Mouse (Mus musculus) forebrain, embryonic 15.5 days (tissue): ENCODE measurements around the gene Rpl10a. TPM values are rescaled to one million over a fixed set of nuclear protein-coding genes. Genes with fewer than 3 reads are reported as not detected.

Experiments used
- ATAC-seq: fragments of 200-750 bp; cut with Nextera tagmentation; replicated peaks from 2 replicates; pipeline ENCODE4 v1.8.0; 2017; ENCODE audit warnings: mild to moderate bottlenecking, moderate TSS enrichment, moderate library complexity
- H3K27ac ChIP-seq: fragments of 300-500 bp; sonication (generic); replicated peaks from 2 replicates; pipeline ENCODE4 v1.5.1; 2015; ENCODE audit warnings: mild to moderate bottlenecking, inconsistent platforms
- H3K27me3 ChIP-seq: fragments of 300-500 bp; sonication (generic); 2 replicates; pipeline ENCODE4 v1.6.1; 2015; ENCODE audit warnings: inconsistent platforms
- H3K36me3 ChIP-seq: fragments of 300-500 bp; sonication (generic); 2 replicates; pipeline ENCODE4 v1.6.1; 2015; ENCODE audit warnings: mild to moderate bottlenecking, inconsistent platforms
- H3K4me1 ChIP-seq: fragments of 300-500 bp; sonication (generic); 2 replicates; pipeline ENCODE4 v1.6.1; 2015; ENCODE audit warnings: inconsistent platforms
- H3K4me2 ChIP-seq: fragments of 300-500 bp; sonication (generic); replicated peaks from 2 replicates; pipeline ENCODE4 v1.6.1; 2015; ENCODE audit warnings: mild to moderate bottlenecking, inconsistent platforms
- H3K4me3 ChIP-seq: fragments of 300-500 bp; sonication (generic); 2 replicates; pipeline ENCODE4 v1.5.1; 2015; ENCODE audit warnings: mild to moderate bottlenecking, inconsistent platforms
- H3K9ac ChIP-seq: fragments of 300-500 bp; sonication (generic); replicated peaks from 2 replicates; pipeline ENCODE4 v1.6.1; 2015; ENCODE audit warnings: mild to moderate bottlenecking, inconsistent platforms
- H3K9me3 ChIP-seq: fragments of 300-500 bp; sonication (generic); 2 replicates; pipeline ENCODE4 v1.6.1; 2016; ENCODE audit warnings: inconsistent platforms
- WGBS: fragments of 180-500 bp; shearing (Covaris S2); methylation state at CpG from one replicate; pipeline ENCODE4 v1.1.7; 2015; ENCODE audit warnings: mixed read lengths; 5-methylcytosine and 5-hydroxymethylcytosine counted together
- polyA plus RNA-seq: library from polyadenylated mRNA; unstranded; fragments of >200 nt; fragmentation: Nextera tagmentation; extraction: Ambion mirVana; gene quantifications from 2 replicates; pipeline ENCODE4 v1.2.1, GENCODE M21; 2015

Rpl10a gene
- polyA plus RNA-seq: 359 and 384 TPM in 2 replicates

DNA sequence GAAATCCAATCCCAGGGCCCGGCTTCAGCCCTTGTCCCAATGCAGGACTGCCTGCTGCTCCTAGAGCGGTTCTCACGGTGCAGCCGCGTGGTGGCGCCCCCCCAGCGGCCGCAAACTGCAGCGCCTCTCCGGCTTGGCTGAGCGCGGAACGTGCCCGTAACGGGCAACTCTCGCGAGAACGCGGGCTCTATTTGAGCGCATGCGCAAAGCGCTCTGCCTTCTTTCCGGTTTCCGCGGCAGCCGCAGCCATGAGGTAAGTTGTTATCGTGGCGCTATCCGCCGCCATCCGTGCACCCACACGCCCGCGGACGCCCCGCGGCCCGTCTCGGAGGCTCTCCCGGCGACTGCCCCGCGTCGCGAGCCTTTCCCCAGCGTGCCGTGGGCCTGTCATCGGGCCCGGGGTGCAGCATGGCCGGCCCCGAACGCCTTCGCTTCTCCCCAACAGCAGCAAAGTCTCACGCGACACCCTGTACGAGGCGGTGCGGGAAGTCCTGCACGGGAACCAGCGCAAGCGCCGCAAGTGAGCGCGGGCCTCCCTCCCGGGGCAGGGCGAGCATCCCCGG lies at the start of gene Rpl10a:
Gene Rpl10a, plus strand, starts transcription at position 106 of the 563 bp plus-strand sequence.
- under 1% methylated on average over 66 of the region's 67 CpGs for WGBS

DNA sequence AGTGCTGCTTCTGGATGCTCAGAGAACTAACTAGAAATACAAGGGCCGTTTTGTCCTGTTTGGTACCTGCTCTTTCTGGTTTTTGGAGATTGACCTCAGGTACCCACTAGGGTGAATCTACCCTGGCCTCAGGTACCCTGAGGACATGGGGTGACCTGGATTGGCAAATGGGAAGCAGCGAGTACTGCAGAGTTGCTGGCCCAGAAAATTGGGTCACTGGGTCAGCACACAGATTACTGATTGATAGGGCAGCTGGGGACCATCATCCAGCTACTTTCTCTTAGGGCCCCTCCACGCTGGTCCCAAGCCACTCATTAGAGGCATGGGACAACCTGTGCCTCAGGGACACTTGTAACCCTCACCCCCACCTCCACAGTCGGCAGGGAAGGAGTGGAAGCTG lies 49.0 kb upstream of the Rpl10a start:
- H3K27ac ChIP-seq: no peak overlapping the region
- 63% methylated on average over 4 of the region's 4 CpGs for WGBS
- no peaks in the 10 kb centered on the region for H3K27me3 ChIP-seq
- H3K9ac ChIP-seq: no peak overlapping the region
- no peak overlapping the region for H3K4me3 ChIP-seq
- no peak for ATAC-seq
- no peaks in the 10 kb centered on the region for H3K9me3 ChIP-seq
- H3K4me2 ChIP-seq: no peak overlapping the region
- H3K4me1 ChIP-seq: no peaks in the 10 kb centered on the region
- H3K36me3 ChIP-seq: no peaks in the 10 kb centered on the region

More for the DNA sequence above, at the start of gene Rpl10a:
- Histone ChIP-seq H3K9ac (peak within 1 kb of the TSS; percentile 92), H3K4me3 (peak within 1 kb of the TSS; percentile 87), H3K4me2 (peak within 1 kb of the TSS; percentile 93), H3K4me1 (peaks cover 25% of the 10 kb centered on the region), H3K36me3 (peaks cover 15% of the 10 kb centered on the region), H3K9me3 (no peaks in the 10 kb centered on the region), H3K27me3 (no peaks in the 10 kb centered on the region), H3K27ac (peak within 1 kb of the TSS; percentile 96)
- peak; percentile 93 for ATAC-seq

DNA sequence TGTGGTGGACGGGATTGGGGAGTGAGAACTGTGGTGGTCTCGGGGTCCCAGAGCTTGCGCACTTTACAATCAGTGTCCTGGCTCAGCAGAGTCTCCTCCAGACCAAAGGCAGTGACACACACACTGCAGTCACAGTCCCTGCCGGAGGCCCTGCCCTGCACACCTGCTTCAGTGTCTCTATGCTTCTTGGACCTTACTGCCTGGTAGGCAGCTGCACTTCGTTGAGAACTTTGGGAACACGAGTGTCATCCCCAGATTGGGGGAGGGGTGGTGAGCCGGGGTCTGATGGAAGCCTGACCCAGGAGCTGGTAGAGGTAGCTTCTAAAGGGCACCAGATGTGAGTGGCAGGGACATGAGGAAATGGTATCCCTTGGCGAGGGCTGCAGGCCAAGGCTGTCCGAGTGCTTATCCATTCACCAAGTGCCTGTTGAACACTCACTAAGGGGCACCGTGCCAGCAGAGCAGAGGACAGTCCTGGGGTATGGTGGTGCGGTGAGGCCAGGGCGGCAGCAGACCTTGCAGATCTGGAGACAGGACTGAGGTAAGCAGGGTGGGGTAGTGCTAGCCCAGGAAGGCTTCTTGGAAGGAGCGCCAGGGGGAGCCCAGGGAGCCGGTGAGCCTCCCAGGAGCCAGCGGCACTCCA lies 48.4 kb upstream of the Rpl10a start:
- no peaks in the 10 kb centered on the region for H3K27me3 ChIP-seq
- H3K9ac ChIP-seq: no peak overlapping the region
- no peaks in the 10 kb centered on the region for H3K4me1 ChIP-seq
- H3K4me3 ChIP-seq: no peak overlapping the region
- no peak overlapping the region for H3K4me2 ChIP-seq
- no peaks in the 10 kb centered on the region for H3K9me3 ChIP-seq
- no peak overlapping the region for H3K27ac ChIP-seq
- no peak for ATAC-seq
- H3K36me3 ChIP-seq: no peaks in the 10 kb centered on the region
- 70% methylated on average over 15 of the region's 15 CpGs for WGBS

DNA sequence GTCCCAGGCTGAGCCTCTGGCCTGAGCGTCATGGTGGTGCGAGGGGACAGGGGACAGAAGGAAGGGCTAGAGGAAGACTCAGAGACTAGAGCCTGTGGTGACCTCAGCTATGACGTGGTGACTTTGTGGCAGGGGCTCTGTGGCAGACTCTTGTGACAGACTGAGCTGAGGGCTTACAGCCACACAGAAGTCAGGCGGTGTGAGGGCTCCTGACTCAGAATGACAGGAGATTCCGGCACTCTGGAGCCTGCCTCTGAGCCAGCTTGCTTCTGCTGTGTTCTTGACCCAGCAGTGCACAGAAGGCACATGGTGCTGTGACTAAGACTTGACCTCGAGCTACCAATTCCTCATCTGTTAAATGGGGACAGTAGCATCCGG lies 47.9 kb upstream of the Rpl10a start:
- Histone ChIP-seq H3K4me1 (no peaks in the 10 kb centered on the region), H3K9me3 (no peaks in the 10 kb centered on the region), H3K27ac (no peak overlapping the region), H3K27me3 (no peaks in the 10 kb centered on the region), H3K4me3 (no peak overlapping the region), H3K4me2 (no peak overlapping the region), H3K9ac (no peak overlapping the region), H3K36me3 (no peaks in the 10 kb centered on the region)
- WGBS: 74% methylated on average over 7 of the region's 7 CpGs
- no peak for ATAC-seq

DNA sequence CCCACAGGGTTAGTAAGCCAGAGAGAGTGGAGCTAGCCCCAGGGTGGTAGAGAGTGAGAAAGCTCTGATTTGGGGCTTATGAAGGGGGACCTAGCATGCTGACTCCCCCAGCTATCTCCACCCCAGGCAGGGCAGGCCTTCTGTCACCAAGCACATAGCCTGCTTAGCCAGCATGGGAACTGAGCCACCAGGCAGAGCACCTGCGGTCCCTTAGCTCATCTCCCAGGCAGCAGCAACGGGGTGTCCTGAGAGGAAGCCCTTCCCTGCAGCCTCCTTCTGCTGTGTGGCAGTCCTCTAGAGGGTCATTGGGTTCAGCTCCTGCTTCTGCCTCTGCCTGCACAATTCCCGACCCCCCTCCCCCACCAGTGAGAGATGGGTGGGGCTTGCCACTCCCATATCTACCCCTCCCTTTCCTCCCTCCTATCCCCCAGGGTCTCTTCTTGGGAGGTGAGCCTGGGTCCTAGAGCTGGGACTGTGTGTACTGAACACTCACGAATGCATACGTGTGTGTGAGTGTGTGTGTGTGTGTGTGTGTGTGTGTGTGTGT lies 47.4 kb upstream of the Rpl10a start:
- Histone ChIP-seq H3K9ac (no peak overlapping the region), H3K27ac (no peak overlapping the region), H3K27me3 (no peaks in the 10 kb centered on the region), H3K36me3 (no peaks in the 10 kb centered on the region), H3K4me2 (no peak overlapping the region), H3K4me1 (no peaks in the 10 kb centered on the region), H3K9me3 (no peaks in the 10 kb centered on the region), H3K4me3 (no peak overlapping the region)
- 59% methylated on average over 5 of the region's 5 CpGs for whole genome bisulfite sequencing
- ATAC-seq: no peak

DNA sequence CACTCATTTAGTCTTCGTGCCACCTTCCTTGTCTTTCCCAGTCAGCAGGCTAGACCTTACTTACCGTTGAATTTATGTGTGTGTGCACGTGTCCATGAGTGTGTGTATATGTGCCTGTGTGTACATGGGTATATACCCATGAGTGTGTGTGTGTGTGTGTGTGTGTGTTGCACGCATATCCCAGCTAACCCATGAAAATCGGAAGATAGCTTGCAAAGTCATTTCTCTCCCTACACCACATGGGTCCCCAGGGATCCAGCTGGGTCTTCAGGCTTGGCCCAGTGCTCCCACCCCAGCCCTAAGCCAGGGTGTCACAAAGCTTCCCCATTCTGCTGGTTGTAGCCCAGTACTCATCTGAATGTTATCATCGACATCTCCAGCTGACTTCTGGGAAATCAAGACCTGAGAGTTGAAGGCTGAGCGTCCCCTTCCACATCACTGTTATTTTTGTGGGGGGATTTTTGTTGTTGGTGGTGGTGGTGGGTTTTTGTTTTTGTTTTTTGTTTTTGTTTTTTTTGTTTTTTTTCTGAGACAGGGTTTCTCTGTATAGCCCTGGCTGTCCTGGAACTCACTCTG lies 46.3 kb upstream of the Rpl10a start:
- Histone ChIP-seq H3K4me1 (no peaks in the 10 kb centered on the region), H3K27ac (no peak overlapping the region), H3K9ac (no peak overlapping the region), H3K36me3 (no peaks in the 10 kb centered on the region), H3K9me3 (no peaks in the 10 kb centered on the region), H3K27me3 (no peaks in the 10 kb centered on the region), H3K4me2 (no peak overlapping the region), H3K4me3 (no peak overlapping the region)
- ATAC-seq: no peak
- WGBS: 95% methylated on average over 7 of the region's 7 CpGs

DNA sequence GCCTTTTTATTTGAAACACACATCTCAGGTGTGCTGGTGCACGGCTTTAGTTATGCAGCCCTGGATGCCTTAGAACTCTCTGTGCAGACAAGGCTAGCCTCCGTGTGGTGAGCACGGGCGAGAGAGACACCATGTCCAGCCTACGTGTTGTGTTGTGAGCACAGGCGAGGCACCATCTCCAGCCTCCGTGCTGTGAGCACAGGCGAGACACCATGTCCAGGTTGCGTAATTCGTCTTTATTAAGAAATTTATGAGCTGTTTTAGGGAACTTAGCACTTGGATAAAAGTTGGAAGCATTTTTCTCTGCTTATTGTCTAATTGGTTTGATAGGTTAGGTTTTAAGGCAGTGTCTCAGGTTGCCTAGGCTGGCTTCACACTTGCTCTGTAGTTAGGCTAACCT lies 45.1 kb upstream of the Rpl10a start:
- H3K27me3 ChIP-seq: no peaks in the 10 kb centered on the region
- WGBS: 91% methylated on average over 10 of the region's 10 CpGs
- H3K27ac ChIP-seq: no peak overlapping the region
- ATAC-seq: no peak
- H3K4me2 ChIP-seq: no peak overlapping the region
- no peaks in the 10 kb centered on the region for H3K9me3 ChIP-seq
- H3K36me3 ChIP-seq: no peaks in the 10 kb centered on the region
- no peak overlapping the region for H3K4me3 ChIP-seq
- H3K4me1 ChIP-seq: no peaks in the 10 kb centered on the region
- no peak overlapping the region for H3K9ac ChIP-seq

DNA sequence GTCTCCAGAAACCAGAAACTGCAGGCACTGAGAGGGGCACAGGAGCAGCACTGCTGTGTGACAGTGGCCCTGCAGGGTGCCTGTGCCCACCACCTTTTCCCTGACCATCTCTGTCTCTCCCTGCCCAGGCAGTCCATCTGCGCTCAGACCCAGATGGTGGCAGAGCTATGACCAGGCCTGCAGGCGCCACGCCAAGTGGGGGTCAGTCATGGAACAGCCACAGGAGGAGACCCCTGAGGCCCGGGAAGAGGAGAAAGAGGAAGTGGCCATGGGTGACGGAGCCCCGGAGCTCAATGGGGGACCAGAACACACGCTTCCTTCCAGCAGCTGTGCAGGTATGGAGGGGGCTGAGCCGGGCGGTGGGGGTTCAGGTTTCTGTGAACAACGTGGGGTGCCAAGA lies 42.1 kb upstream of the Rpl10a start:
- no peaks in the 10 kb centered on the region for H3K9me3 ChIP-seq
- H3K4me2 ChIP-seq: no peak overlapping the region
- H3K27ac ChIP-seq: no peak overlapping the region
- H3K4me1 ChIP-seq: no peaks in the 10 kb centered on the region
- H3K9ac ChIP-seq: no peak overlapping the region
- no peaks in the 10 kb centered on the region for H3K36me3 ChIP-seq
- ATAC-seq: 0 out of 2 replicates have a peak, but pooled peaks have one; percentile 4
- no peak overlapping the region for H3K4me3 ChIP-seq
- WGBS: 89% methylated on average over 10 of the region's 10 CpGs
- no peaks in the 10 kb centered on the region for H3K27me3 ChIP-seq

DNA sequence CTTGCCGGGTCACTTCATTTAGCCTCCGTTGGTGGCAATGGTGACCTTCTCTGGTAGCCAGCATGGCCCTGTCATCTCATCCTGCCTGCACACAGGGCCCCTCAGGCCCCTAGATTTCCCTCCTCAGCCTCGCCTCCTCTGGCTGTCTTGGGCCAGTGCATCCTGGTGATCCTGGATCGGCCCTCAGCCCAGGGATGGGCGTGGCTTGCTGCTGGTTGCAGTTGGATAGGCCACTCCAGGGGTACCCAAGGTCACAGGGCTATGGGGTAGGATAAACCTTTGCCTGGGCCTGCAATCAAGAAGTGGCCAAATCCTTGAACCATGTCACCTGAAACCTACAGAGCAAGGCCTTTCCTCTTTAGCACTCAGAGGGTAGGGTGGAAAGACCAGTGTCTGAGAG lies 41.3 kb upstream of the Rpl10a start:
- 46% methylated on average over 5 of the region's 5 CpGs for WGBS
- ATAC-seq: no peak
- no peak overlapping the region for H3K4me3 ChIP-seq
- H3K9me3 ChIP-seq: no peaks in the 10 kb centered on the region
- H3K27me3 ChIP-seq: no peaks in the 10 kb centered on the region
- no peak overlapping the region for H3K27ac ChIP-seq
- no peak overlapping the region for H3K4me2 ChIP-seq
- H3K9ac ChIP-seq: no peak overlapping the region
- H3K36me3 ChIP-seq: no peaks in the 10 kb centered on the region
- no peaks in the 10 kb centered on the region for H3K4me1 ChIP-seq

DNA sequence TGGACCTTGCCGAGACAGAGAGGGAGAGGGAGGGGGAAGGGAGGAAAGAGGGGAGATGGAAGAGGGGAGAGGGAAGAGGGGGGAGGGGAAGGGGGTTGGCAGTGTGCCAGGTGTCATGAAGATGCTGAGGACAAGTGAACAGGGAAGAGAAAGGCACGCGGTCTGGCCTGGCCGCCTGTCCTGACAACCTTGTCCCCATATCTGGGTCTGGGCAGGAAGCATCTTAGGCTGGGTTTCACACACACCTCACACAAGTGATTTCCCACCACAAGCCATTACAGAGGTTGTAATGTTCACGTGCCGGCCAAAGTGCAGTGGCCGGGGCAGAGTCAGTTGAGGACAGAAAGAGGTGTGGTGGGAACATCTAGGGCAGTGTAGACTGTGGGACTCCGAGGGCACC lies 40.7 kb upstream of the Rpl10a start:
- no peak for ATAC-seq
- Histone ChIP-seq H3K9me3 (no peaks in the 10 kb centered on the region), H3K27ac (no peak overlapping the region), H3K4me2 (no peak overlapping the region), H3K4me1 (no peaks in the 10 kb centered on the region), H3K9ac (no peak overlapping the region), H3K36me3 (no peaks in the 10 kb centered on the region), H3K4me3 (no peak overlapping the region), H3K27me3 (no peaks in the 10 kb centered on the region)
- WGBS: 68% methylated on average over 8 of the region's 8 CpGs

DNA sequence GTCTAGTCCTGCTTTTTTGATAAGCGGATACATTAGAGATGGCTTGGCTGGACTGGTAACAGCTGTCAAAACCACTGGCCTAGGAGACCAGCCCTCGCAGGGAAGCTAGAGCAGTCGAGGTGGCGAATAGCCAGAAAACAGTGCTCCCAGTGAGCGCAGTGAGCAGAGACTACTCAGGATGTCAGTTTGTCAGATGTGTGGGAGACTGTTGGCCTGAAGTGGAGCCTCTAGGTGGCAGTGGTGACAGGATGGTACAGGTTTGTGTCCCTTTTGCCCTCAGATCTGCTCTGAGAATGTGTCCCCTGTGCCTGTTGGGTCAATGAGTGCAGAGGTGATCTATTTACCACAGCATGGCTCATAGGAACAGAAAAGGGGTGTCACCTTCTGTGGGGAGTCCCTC lies 40.3 kb upstream of the Rpl10a start:
- no peak overlapping the region for H3K4me3 ChIP-seq
- H3K27ac ChIP-seq: no peak overlapping the region
- H3K4me2 ChIP-seq: no peak overlapping the region
- no peaks in the 10 kb centered on the region for H3K27me3 ChIP-seq
- H3K4me1 ChIP-seq: no peaks in the 10 kb centered on the region
- H3K9me3 ChIP-seq: no peaks in the 10 kb centered on the region
- H3K9ac ChIP-seq: no peak overlapping the region
- ATAC-seq: no peak
- 73% methylated on average over 5 of the region's 5 CpGs for WGBS
- no peaks in the 10 kb centered on the region for H3K36me3 ChIP-seq

DNA sequence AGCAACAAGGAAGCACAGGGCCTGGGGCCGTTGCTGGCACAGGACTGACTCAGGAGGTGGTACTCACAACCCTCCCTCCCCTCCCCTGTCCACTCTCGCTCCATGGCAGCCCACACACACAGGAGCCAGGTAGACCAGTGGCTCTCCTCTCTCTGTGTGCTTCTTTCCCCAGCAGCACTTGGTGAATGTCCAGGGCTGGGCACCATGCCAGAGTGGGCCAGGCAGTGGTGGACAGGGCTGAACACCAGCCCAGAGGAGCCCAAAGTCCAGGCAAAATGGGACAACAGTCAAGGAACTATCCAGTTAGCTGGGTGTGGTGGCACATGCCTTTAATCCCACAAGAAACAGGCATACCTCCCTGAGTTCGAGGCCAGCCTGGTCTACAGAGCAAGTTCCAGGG lies 38.0 kb upstream of the Rpl10a start:
- H3K4me2 ChIP-seq: no peak overlapping the region
- no peaks in the 10 kb centered on the region for H3K4me1 ChIP-seq
- H3K36me3 ChIP-seq: no peaks in the 10 kb centered on the region
- 79% methylated on average over 3 of the region's 3 CpGs for WGBS
- H3K27me3 ChIP-seq: no peaks in the 10 kb centered on the region
- no peak overlapping the region for H3K4me3 ChIP-seq
- H3K9ac ChIP-seq: no peak overlapping the region
- H3K27ac ChIP-seq: no peak overlapping the region
- ATAC-seq: no peak
- H3K9me3 ChIP-seq: no peaks in the 10 kb centered on the region
